Mouse (Mus musculus): ENCODE results near the gene Ssbp2. TPM values are rescaled to one million over a fixed set of nuclear protein-coding genes. Genes with fewer than 3 reads are reported as not detected.

Gene Ssbp2
- polyA plus RNA-seq, 1 experiment, result 125 TPM

GRCm38 (mm10) chr13:91640219-91640618, 180.1 kb downstream of the Ssbp2 start:
- no peak for DNase-seq
- peaks cover 4% of the 10 kb centered on the region; the same call in 1 of the 2 replicates for H3K4me1 ChIP-seq (replicated peaks; ENCODE audit: control insufficient read depth, insufficient read depth, low read length)
- 93% methylated on average over 5 of the region's 5 CpGs for WGBS
- no peaks in the 10 kb centered on the region for H3K27me3 ChIP-seq (ENCODE audit: control insufficient read depth, insufficient read depth, low read length)
- TF ChIP-seq POLR2A (IDR thresholded peaks at IDR 0.05; ENCODE audit: control insufficient read depth, extremely low read depth, insufficient read depth, low read length, poor library complexity), result no peak
- no peak for TF ChIP-seq CTCF (IDR thresholded peaks at IDR 0.05; ENCODE audit: borderline replicate concordance, control insufficient read depth, extremely low read depth, insufficient read depth, low read length, poor library complexity)
- H3K36me3 ChIP-seq (ENCODE audit: control insufficient read depth, insufficient read depth, low read length), result no peaks in the 10 kb centered on the region
- no peak overlapping the region for H3K4me3 ChIP-seq (ENCODE audit: control insufficient read depth, insufficient read depth, low read length)
- no peak overlapping the region for H3K27ac ChIP-seq (ENCODE audit: control insufficient read depth, insufficient read depth, low read length)

- Histone ChIP-seq H3K4me3 (ENCODE audit: control insufficient read depth, insufficient read depth, low read length) (no peak overlapping the region), H3K36me3 (ENCODE audit: control insufficient read depth, insufficient read depth, low read length) (peaks cover 6% of the 10 kb centered on the region; the same call in 1 of the 2 replicates), H3K27ac (ENCODE audit: control insufficient read depth, insufficient read depth, low read length) (no peak overlapping the region), H3K4me1 (replicated peaks; ENCODE audit: control insufficient read depth, insufficient read depth, low read length) (no peaks in the 10 kb centered on the region), H3K27me3 (ENCODE audit: control insufficient read depth, insufficient read depth, low read length) (no peaks in the 10 kb centered on the region)
- DNase-seq, result no peak
- 86% methylated on average over 6 of the region's 6 CpGs for WGBS
- TF ChIP-seq POLR2A (IDR thresholded peaks at IDR 0.05; ENCODE audit: control insufficient read depth, extremely low read depth, insufficient read depth, low read length, poor library complexity) (no peak), CTCF (IDR thresholded peaks at IDR 0.05; ENCODE audit: borderline replicate concordance, control insufficient read depth, extremely low read depth, insufficient read depth, low read length, poor library complexity) (no peak)
These were observed 188.2 kb downstream of the Ssbp2 start for GRCm38 (mm10) chr13:91648240-91648639.

GRCm38 (mm10) chr13:91649926-91650325, 189.8 kb downstream of the Ssbp2 start:
- no peak overlapping the region for H3K4me3 ChIP-seq (ENCODE audit: control insufficient read depth, insufficient read depth, low read length)
- no peak for TF ChIP-seq CTCF (IDR thresholded peaks at IDR 0.05; ENCODE audit: borderline replicate concordance, control insufficient read depth, extremely low read depth, insufficient read depth, low read length, poor library complexity)
- no peak for TF ChIP-seq POLR2A (IDR thresholded peaks at IDR 0.05; ENCODE audit: control insufficient read depth, extremely low read depth, insufficient read depth, low read length, poor library complexity)
- peaks cover 6% of the 10 kb centered on the region; the same call in 1 of the 2 replicates for H3K36me3 ChIP-seq (ENCODE audit: control insufficient read depth, insufficient read depth, low read length)
- DNase-seq, result no peak
- H3K27ac ChIP-seq (ENCODE audit: control insufficient read depth, insufficient read depth, low read length), result no peak overlapping the region
- 63% methylated on average over 7 of the region's 7 CpGs for WGBS
- H3K27me3 ChIP-seq (ENCODE audit: control insufficient read depth, insufficient read depth, low read length), result no peaks in the 10 kb centered on the region
- no peaks in the 10 kb centered on the region for H3K4me1 ChIP-seq (replicated peaks; ENCODE audit: control insufficient read depth, insufficient read depth, low read length)

GRCm38 (mm10) chr13:91661068-91661795, 201.1 kb downstream of the Ssbp2 start:
- TF ChIP-seq POLR2A (IDR thresholded peaks at IDR 0.05; ENCODE audit: control insufficient read depth, extremely low read depth, insufficient read depth, low read length, poor library complexity), result no peak
- no peak for TF ChIP-seq CTCF (IDR thresholded peaks at IDR 0.05; ENCODE audit: borderline replicate concordance, control insufficient read depth, extremely low read depth, insufficient read depth, low read length, poor library complexity)
- no peak for DNase-seq
- Histone ChIP-seq H3K4me3 (ENCODE audit: control insufficient read depth, insufficient read depth, low read length) (no peak overlapping the region), H3K36me3 (ENCODE audit: control insufficient read depth, insufficient read depth, low read length) (peaks cover 6% of the 10 kb centered on the region; the same call in 1 of the 2 replicates), H3K27ac (ENCODE audit: control insufficient read depth, insufficient read depth, low read length) (no peak overlapping the region), H3K4me1 (replicated peaks; ENCODE audit: control insufficient read depth, insufficient read depth, low read length) (no peaks in the 10 kb centered on the region), H3K27me3 (ENCODE audit: control insufficient read depth, insufficient read depth, low read length) (no peaks in the 10 kb centered on the region)
- 95% methylated on average over 5 of the region's 5 CpGs for WGBS

- no peak overlapping the region for H3K4me3 ChIP-seq (ENCODE audit: control insufficient read depth, insufficient read depth, low read length)
- TF ChIP-seq CTCF (IDR thresholded peaks at IDR 0.05; ENCODE audit: borderline replicate concordance, control insufficient read depth, extremely low read depth, insufficient read depth, low read length, poor library complexity), result no peak
- no peak for TF ChIP-seq POLR2A (IDR thresholded peaks at IDR 0.05; ENCODE audit: control insufficient read depth, extremely low read depth, insufficient read depth, low read length, poor library complexity)
- WGBS, result 95% methylated on average over 2 of the region's 2 CpGs
These were observed 202.7 kb downstream of the Ssbp2 start for GRCm38 (mm10) chr13:91662751-91663150.

GRCm38 (mm10) chr13:91673241-91673640, 213.2 kb downstream of the Ssbp2 start:
- DNase-seq, result no peak
- Histone ChIP-seq H3K36me3 (ENCODE audit: control insufficient read depth, insufficient read depth, low read length) (peaks cover 52% of the 10 kb centered on the region), H3K4me1 (replicated peaks; ENCODE audit: control insufficient read depth, insufficient read depth, low read length) (no peaks in the 10 kb centered on the region), H3K27ac (ENCODE audit: control insufficient read depth, insufficient read depth, low read length) (no peak overlapping the region), H3K4me3 (ENCODE audit: control insufficient read depth, insufficient read depth, low read length) (no peak overlapping the region), H3K27me3 (ENCODE audit: control insufficient read depth, insufficient read depth, low read length) (no peaks in the 10 kb centered on the region)
- no peak for TF ChIP-seq POLR2A (IDR thresholded peaks at IDR 0.05; ENCODE audit: control insufficient read depth, extremely low read depth, insufficient read depth, low read length, poor library complexity)
- no peak for TF ChIP-seq CTCF (IDR thresholded peaks at IDR 0.05; ENCODE audit: borderline replicate concordance, control insufficient read depth, extremely low read depth, insufficient read depth, low read length, poor library complexity)
- 85% methylated on average over 3 of the region's 3 CpGs for WGBS

More at GRCm38 (mm10) chr13:91662751-91663150, 202.7 kb downstream of the Ssbp2 start:
- Histone ChIP-seq H3K36me3 (ENCODE audit: control insufficient read depth, insufficient read depth, low read length) (peaks cover 13% of the 10 kb centered on the region), H3K27ac (ENCODE audit: control insufficient read depth, insufficient read depth, low read length) (no peak overlapping the region), H3K27me3 (ENCODE audit: control insufficient read depth, insufficient read depth, low read length) (no peaks in the 10 kb centered on the region), H3K4me1 (replicated peaks; ENCODE audit: control insufficient read depth, insufficient read depth, low read length) (no peaks in the 10 kb centered on the region)
- no peak for DNase-seq

Measured in thymus, adult 2 months (tissue).